ENCODE assay signal across 8 mouse cellular contexts in the genomic region with DNA sequence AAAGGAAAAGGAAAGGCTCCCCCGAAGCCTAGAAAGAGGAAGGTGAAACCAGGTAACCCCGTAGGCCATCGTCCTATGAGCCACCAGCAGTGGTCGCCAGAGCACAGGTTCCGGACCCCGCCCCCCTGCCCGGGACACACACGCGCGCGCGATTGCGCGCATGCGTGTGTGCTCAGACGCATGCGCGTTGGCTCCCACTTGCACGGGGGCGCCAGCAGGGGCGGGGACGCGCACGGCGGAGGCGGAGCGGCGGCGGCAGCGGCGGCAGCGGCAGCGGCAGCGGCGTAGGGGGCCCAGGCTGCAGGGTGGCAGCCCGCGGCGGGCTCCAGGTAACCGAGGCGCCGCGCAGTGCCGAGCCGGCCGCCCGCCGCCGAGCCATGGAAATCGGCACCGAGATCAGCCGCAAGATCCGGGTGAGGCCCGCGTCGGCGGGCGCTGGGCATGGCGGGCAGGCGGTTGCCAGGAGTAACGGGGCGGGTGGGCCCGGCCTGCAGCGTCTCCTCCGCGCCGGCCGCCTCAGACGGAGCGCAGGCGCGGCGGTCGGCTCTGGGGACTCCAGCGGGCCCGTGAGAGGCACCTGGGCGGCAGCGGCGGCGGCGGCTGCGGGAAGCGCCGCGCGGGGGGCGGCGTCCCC. TPM values are rescaled to one million over a fixed set of nuclear protein-coding genes. Genes with fewer than 3 reads are reported as not detected.
A peak's percentile ranks its signal among the peaks of the same experiment; 100 is the strongest.
DNase-seq lines count a peak whose midpoint lies in the region; ATAC-seq and TF ChIP-seq lines count a peak whose summit lies in the region.

A gene (plus strand): TSS at position 219 of the 634 bp plus-strand sequence.

- peak; percentile 56; the same call in 1 of the 2 replicates for TF ChIP-seq CTCF in bone marrow, adult 2 months (IDR thresholded peaks at IDR 0.05; ENCODE audit: control insufficient read depth, insufficient read depth, low read length)

- no peaks in the 10 kb centered on the region for H3K27me3 ChIP-seq in embryonic facial prominence, embryonic 15.5 days
- no peaks in the 10 kb centered on the region for H3K27me3 ChIP-seq in kidney, embryonic 14.5 days (ENCODE audit: control insufficient read depth, insufficient read depth, low read length)
- H3K27me3 ChIP-seq in limb, embryonic 15.5 days: no peaks in the 10 kb centered on the region

- DNase-seq in 416B (ENCODE audit: low read depth): peak; percentile 90
- peak; percentile 90 for DNase-seq in heart, adult 9 months (ENCODE audit: low spot score in 2 of 2)
- DNase-seq in monocyte, adult 2 months (ENCODE audit: low read depth in 1 of 2, low spot score in 2 of 2): peak; percentile 69 to 82
- peak; percentile 92 to 93 for DNase-seq in spleen, postnatal 36 days (ENCODE audit: low spot score in 2 of 2)

- H3K9ac ChIP-seq in embryonic facial prominence, embryonic 15.5 days: peak within 1 kb of the TSS; percentile 94
- peak within 1 kb of the TSS; percentile 95 for H3K9ac ChIP-seq in kidney, embryonic 14.5 days (ENCODE audit: low read depth, low read length)
- H3K9ac ChIP-seq in limb, embryonic 15.5 days: peak within 1 kb of the TSS; percentile 89

- peak within 1 kb of the TSS; percentile 89 for H3K4me3 ChIP-seq in bone marrow, adult 2 months (replicated peaks; ENCODE audit: control insufficient read depth, low read depth, low read length)
- H3K4me3 ChIP-seq in embryonic facial prominence, embryonic 15.5 days (replicated peaks): peak within 1 kb of the TSS; percentile 92
- H3K4me3 ChIP-seq in kidney, embryonic 14.5 days (ENCODE audit: low read length): peak within 1 kb of the TSS; percentile 93
- peak within 1 kb of the TSS; percentile 95 for H3K4me3 ChIP-seq in limb, embryonic 15.5 days

- H3K36me3 ChIP-seq in embryonic facial prominence, embryonic 15.5 days: no peaks in the 10 kb centered on the region
- H3K36me3 ChIP-seq in kidney, embryonic 14.5 days (ENCODE audit: control insufficient read depth, insufficient read depth, low read length): no peaks in the 10 kb centered on the region; the same call in 1 of the 2 replicates
- H3K36me3 ChIP-seq in limb, embryonic 15.5 days: no peaks in the 10 kb centered on the region

- under 1% methylated on average over 85 of the region's 87 CpGs for WGBS in bone marrow, adult 2 months
- under 1% methylated on average over 82 of the region's 87 CpGs for WGBS in embryonic facial prominence, embryonic 15.5 days
- under 1% methylated on average over 61 of the region's 87 CpGs for WGBS in kidney, embryonic 14.5 days
- WGBS in limb, embryonic 15.5 days: under 1% methylated on average over 69 of the region's 87 CpGs

- H3K4me1 ChIP-seq in bone marrow, adult 2 months (ENCODE audit: control insufficient read depth, insufficient read depth, low read length): no peaks in the 10 kb centered on the region; the same call in 1 of the 2 replicates
- peaks cover 25% of the 10 kb centered on the region for H3K4me1 ChIP-seq in embryonic facial prominence, embryonic 15.5 days
- peaks cover 10% of the 10 kb centered on the region; the same call in 1 of the 2 replicates for H3K4me1 ChIP-seq in kidney, embryonic 14.5 days (ENCODE audit: control insufficient read depth, insufficient read depth, low read length)
- H3K4me1 ChIP-seq in limb, embryonic 15.5 days: peaks cover 13% of the 10 kb centered on the region

- no peaks in the 10 kb centered on the region for H3K9me3 ChIP-seq in embryonic facial prominence, embryonic 15.5 days (replicated peaks)
- H3K9me3 ChIP-seq in kidney, embryonic 14.5 days (ENCODE audit: control insufficient read depth, low read length): no peaks in the 10 kb centered on the region
- H3K9me3 ChIP-seq in limb, embryonic 15.5 days: no peaks in the 10 kb centered on the region

- peak within 1 kb of the TSS; percentile 93 for H3K27ac ChIP-seq in bone marrow, adult 2 months (ENCODE audit: control insufficient read depth, insufficient read depth, low read depth, low read length, poor library complexity)
- H3K27ac ChIP-seq in embryonic facial prominence, embryonic 15.5 days (replicated peaks): peak within 1 kb of the TSS; percentile 91
- H3K27ac ChIP-seq in kidney, embryonic 14.5 days (ENCODE audit: low read depth, low read length): peak within 1 kb of the TSS; percentile 85
- peak within 1 kb of the TSS; percentile 92 for H3K27ac ChIP-seq in limb, embryonic 15.5 days

- H3K4me2 ChIP-seq in embryonic facial prominence, embryonic 15.5 days (replicated peaks): peak within 1 kb of the TSS; percentile 56
- H3K4me2 ChIP-seq in kidney, embryonic 14.5 days (replicated peaks; ENCODE audit: low read depth, low read length): peak within 1 kb of the TSS; percentile 46
- peak within 1 kb of the TSS; percentile 48 for H3K4me2 ChIP-seq in limb, embryonic 15.5 days

- ATAC-seq in embryonic facial prominence, embryonic 15.5 days (ENCODE audit: insufficient number of reproducible peaks, low FRiP score, low TSS enrichment, low read depth): peak; percentile 92
- ATAC-seq in kidney, embryonic 14.5 days (ENCODE audit: low FRiP score, low TSS enrichment): peak; percentile 90
- peak; percentile 85 for ATAC-seq in limb, embryonic 15.5 days (ENCODE audit: insufficient number of reproducible peaks, low FRiP score, low TSS enrichment, low read depth)

- TF ChIP-seq POLR2A in bone marrow, adult 2 months (IDR thresholded peaks at IDR 0.05; ENCODE audit: borderline replicate concordance, control insufficient read depth, low read depth, low read length): peak; percentile 32; the same call in 1 of the 2 replicates

RNA-seq across cellular contexts. Expression of the gene that starts here (rescaled TPM):
- 34.7 and 60.3 TPM in 2 replicates for polyA plus RNA-seq in bone marrow, adult 2 months (2011; ENCODE audit: insufficient read depth, insufficient read length, low replicate concordance, missing spikeins)
- polyA plus RNA-seq in embryonic facial prominence, embryonic 15.5 days (2015; fragmentation: Nextera tagmentation; extraction: Ambion mirVana): 107 and 117 TPM in 2 replicates
- polyA plus RNA-seq in kidney, embryonic 14.5 days (2014; fragmentation: Nextera tagmentation; extraction: Ambion mirVana): 106 and 149 TPM in 2 replicates
- polyA plus RNA-seq in limb, embryonic 15.5 days (2015; fragmentation: Nextera tagmentation; extraction: Ambion mirVana): 103 and 109 TPM in 2 replicates

Comparison
In these comparisons a context has a peak if more than half of its experiments do, and no peak if none do; other contexts are left out.
1. Peak in every context shown above with its lines: DNase-seq, ATAC-seq, H3K4me3 ChIP-seq and H3K27ac ChIP-seq.